Mouse (Mus musculus) embryo, embryonic 10.5 days (tissue): ENCODE measurements at regions not wholly inside any gene's neighbourhood (a gene's known extent, or its start where the extent isn't known, plus 50 kb on each side); places are given as distances from the start of the nearest gene placed in this dataset.

ENCODE experiments used
- DNase-seq: peaks from one replicate; pipeline ENCODE4 v3.0.0-alpha.2; 2015; ENCODE audit warnings: low spot score

DNA sequence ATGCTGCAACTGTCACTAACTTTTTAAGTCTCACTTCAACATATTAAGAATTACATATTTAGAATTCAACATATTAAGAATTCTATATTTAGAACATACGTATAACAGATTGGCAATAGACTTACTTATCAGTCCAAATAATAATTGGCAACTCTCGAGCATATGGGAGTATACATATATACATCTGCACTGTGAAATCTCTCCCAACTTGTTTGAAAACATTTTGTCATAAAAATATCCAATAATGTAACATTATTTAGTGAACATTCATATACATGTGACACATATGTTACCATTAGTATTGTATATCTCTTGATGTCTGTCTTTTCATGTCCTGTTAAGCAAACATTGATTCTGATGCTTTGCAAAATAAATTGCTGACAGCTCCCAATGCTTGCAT lies 768.8 kb upstream of the Cdh18 start:
- no peak for DNase-seq

DNA sequence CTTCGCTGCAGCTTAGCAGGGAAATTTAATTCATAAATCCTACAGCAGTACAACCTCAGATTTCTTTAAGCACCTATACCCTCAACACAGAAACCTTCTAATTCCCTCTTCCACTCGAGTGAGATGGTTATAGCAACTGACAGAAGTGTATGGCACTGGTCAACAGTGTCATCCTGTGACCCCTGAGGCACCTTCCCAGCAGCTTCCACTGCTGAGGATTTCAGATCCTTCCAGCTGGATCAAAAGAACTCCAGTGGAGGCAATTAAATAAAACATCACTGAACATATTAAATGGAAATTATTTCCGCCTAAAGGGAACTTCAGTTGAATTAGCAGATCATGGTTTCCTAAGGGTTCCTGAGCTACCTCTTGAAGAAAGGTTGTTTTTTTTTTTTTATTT lies 768.1 kb upstream of the Cdh18 start:
- peak; percentile 10 for DNase-seq
